Mouse (Mus musculus) G1E (cell line): ENCODE data around the gene Actrt2.

Experiments
- CTCF ChIP-seq: IDR thresholded peaks from 2 replicates; pipeline ENCODE4 v1.5.1; 2012; ENCODE audit warnings: low read depth, low read length, inconsistent platforms, mixed read lengths
- GATA1 ChIP-seq: IDR thresholded peaks from 2 replicates; pipeline ENCODE4 v1.6.1; 2012; ENCODE audit warnings: borderline replicate concordance, low read length, inconsistent platforms, mixed read lengths
- POLR2AphosphoS5 ChIP-seq: IDR thresholded peaks from 2 replicates; pipeline ENCODE4 v1.6.1; 2012; ENCODE audit warnings: low read depth, low read length, inconsistent platforms; ENCODE audit not compliant: insufficient replicate concordance
- TAL1 ChIP-seq: conservative IDR thresholded peaks from 2 replicates; pipeline ENCODE4 v1.6.1; 2012; ENCODE audit warnings: low read depth, low read length, inconsistent platforms, mixed read lengths

DNA sequence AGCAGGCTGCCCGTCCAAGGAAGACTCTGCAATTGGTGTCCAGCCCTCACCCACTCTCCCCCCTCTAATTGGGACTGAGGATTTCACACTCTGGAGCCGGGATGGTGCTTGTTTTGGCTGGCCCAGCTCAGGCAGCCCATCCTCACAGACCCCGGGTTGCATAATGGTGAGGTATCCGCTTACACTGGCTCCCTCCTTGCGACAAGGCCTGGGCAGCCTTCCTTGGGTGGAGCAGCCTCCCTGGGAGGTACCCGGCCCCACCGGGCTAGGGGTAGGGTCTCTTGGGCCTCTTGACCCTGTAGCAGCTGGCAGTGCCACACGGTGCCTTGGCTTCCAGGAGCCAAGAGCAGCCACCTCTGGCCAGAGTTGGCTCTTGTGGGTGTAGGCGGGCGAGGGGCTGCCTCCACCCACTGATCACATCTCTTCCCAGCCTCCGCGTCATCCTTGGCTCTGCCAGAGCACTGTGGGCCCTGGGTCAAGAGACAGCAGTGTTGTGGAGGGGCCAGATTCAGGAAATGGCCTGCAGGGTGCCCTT lies 4.9 kb downstream of the Actrt2 start:
- TF ChIP-seq CTCF (no peak), TAL1 (no peak), GATA1 (no peak), POLR2AphosphoS5 (no peak)
